Comparison of ENCODE assay signal across 8 mouse cellular contexts in the genomic region with DNA sequence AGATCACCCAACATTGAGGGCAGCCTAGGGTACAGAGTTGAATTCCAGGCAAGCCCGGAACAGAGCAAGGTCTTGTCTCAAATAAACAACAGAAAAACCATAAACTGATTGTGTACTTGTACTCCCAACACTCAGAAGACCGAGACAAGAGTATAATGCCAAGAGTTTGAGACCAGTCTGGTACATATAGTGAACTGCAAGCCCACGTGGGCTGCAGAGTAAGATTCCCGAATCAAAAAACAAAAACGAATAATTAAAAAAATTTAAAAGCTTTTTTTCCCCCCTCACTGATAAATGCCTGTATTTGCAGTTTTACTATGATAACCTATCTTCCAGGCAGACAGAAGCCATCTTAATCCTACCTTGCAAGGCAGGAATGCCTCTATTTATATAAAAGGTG. TPM values are rescaled to one million over a fixed set of nuclear protein-coding genes. Genes with fewer than 3 reads are reported as not detected.
DNase-seq lines count a peak whose midpoint lies in the region; ATAC-seq and TF ChIP-seq lines count a peak whose summit lies in the region.

No protein-coding gene starts in this region.

- no peak for TF ChIP-seq POLR2A in testis, adult 2 months (IDR thresholded peaks at IDR 0.05; ENCODE audit: control insufficient read depth, low read depth, low read length)
- TF ChIP-seq POLR2A in limb, embryonic 14.5 days (IDR thresholded peaks at IDR 0.05; ENCODE audit: borderline replicate concordance, extremely low read depth, insufficient read depth, insufficient read length): no peak

- TF ChIP-seq EP300 in stomach, postnatal 0 days (optimal IDR thresholded peaks at IDR 0.05): no peak

- H3K4me2 ChIP-seq in limb, embryonic 14.5 days (replicated peaks; ENCODE audit: low read depth, low read length, severe bottlenecking): peak overlapping the region; percentile 78
- peak overlapping the region; percentile 53 for H3K4me2 ChIP-seq in stomach, postnatal 0 days (replicated peaks; ENCODE audit: low read depth)

- H3K9ac ChIP-seq in limb, embryonic 14.5 days (ENCODE audit: low read depth, low read length, severe bottlenecking): peak overlapping the region; percentile 57
- peak overlapping the region; percentile 71 for H3K9ac ChIP-seq in stomach, postnatal 0 days (ENCODE audit: low read length)

- H3K27me3 ChIP-seq in testis, adult 2 months (ENCODE audit: control insufficient read depth, insufficient read depth, low read length): no peaks in the 10 kb centered on the region
- no peaks in the 10 kb centered on the region for H3K27me3 ChIP-seq in limb, embryonic 14.5 days (ENCODE audit: control insufficient read depth, insufficient read depth, low read length)
- no peaks in the 10 kb centered on the region for H3K27me3 ChIP-seq in stomach, postnatal 0 days (ENCODE audit: control insufficient read depth, insufficient read depth, low read length)

- peak overlapping the region; percentile 77 for H3K4me3 ChIP-seq in gastrocnemius, adult 2 months
- H3K4me3 ChIP-seq in testis, adult 2 months (ENCODE audit: control insufficient read depth, low read depth, low read length): peak overlapping the region; percentile 98; the same call in 1 of the 2 replicates
- H3K4me3 ChIP-seq in limb, embryonic 14.5 days (replicated peaks; ENCODE audit: low read length): peak overlapping the region; percentile 60
- peak overlapping the region; percentile 57 for H3K4me3 ChIP-seq in stomach, postnatal 0 days (ENCODE audit: low read depth, low read length)

- no peaks in the 10 kb centered on the region for H3K36me3 ChIP-seq in testis, adult 2 months (ENCODE audit: control insufficient read depth, insufficient read depth, low read length)
- H3K36me3 ChIP-seq in limb, embryonic 14.5 days (ENCODE audit: control insufficient read depth, insufficient read depth, low read length): peaks cover 3% of the 10 kb centered on the region; the same call in 1 of the 2 replicates
- H3K36me3 ChIP-seq in stomach, postnatal 0 days (ENCODE audit: control insufficient read depth, insufficient read depth, low read length): no peaks in the 10 kb centered on the region

- H3K9me3 ChIP-seq in limb, embryonic 14.5 days (ENCODE audit: control insufficient read depth, low read length): no peaks in the 10 kb centered on the region
- no peaks in the 10 kb centered on the region for H3K9me3 ChIP-seq in stomach, postnatal 0 days (ENCODE audit: control insufficient read depth, low read length)

- ATAC-seq in limb, embryonic 14.5 days (ENCODE audit: low FRiP score, low read depth): no peak
- no peak for ATAC-seq in stomach, postnatal 0 days (ENCODE audit: low FRiP score, low TSS enrichment)

- WGBS in limb, embryonic 14.5 days: 35% methylated on average over 5 of the region's 5 CpGs
- 17% methylated on average over 5 of the region's 5 CpGs for WGBS in stomach, postnatal 0 days

- H3K27ac ChIP-seq in gastrocnemius, adult 2 months: peak overlapping the region; percentile 85
- H3K27ac ChIP-seq in testis, adult 2 months (ENCODE audit: control insufficient read depth, insufficient read depth, low read depth, low read length): peak overlapping the region; percentile 97; the same call in 1 of the 2 replicates
- peak overlapping the region; percentile 79 for H3K27ac ChIP-seq in limb, embryonic 14.5 days (replicated peaks; ENCODE audit: low read depth, low read length)
- peak overlapping the region; percentile 93 for H3K27ac ChIP-seq in stomach, postnatal 0 days (replicated peaks)

- no peak for DNase-seq in gastrocnemius, adult 2 months
- no peak for DNase-seq in gastrocnemius, postnatal 25 days
- DNase-seq in testis, postnatal 14 days (ENCODE audit: low spot score): no peak
- DNase-seq in limb, embryonic 14.5 days (ENCODE audit: low spot score): no peak
- DNase-seq in stomach, postnatal 0 days (ENCODE audit: low spot score): no peak
- no peak for DNase-seq in ovary, postnatal 10 days (ENCODE audit: low spot score)
- DNase-seq in cerebellum, adult 11 months: no peak

- intact Hi-C loops in gastrocnemius, adult 2 months (cut with DNase I): loop anchor here (10.0 kb wide), 1 partner anchor 1052 kb away; no protein-coding TSS in a partner anchor

- no peak for TF ChIP-seq CTCF in gastrocnemius, adult 2 months (IDR thresholded peaks at IDR 0.05)
- TF ChIP-seq CTCF in testis, adult 2 months (IDR thresholded peaks at IDR 0.05; ENCODE audit: control insufficient read depth, insufficient read depth, insufficient replicate concordance, low read depth, low read length): no peak
- TF ChIP-seq CTCF in stomach, postnatal 0 days (IDR thresholded peaks at IDR 0.05; ENCODE audit: low read depth): no peak

- no peaks in the 10 kb centered on the region; the same call in 1 of the 2 replicates for H3K4me1 ChIP-seq in testis, adult 2 months (ENCODE audit: control insufficient read depth, insufficient read depth, low read length)
- 0 out of 2 replicates have a peak, but pooled peaks cover 5% of the 10 kb centered on the region for H3K4me1 ChIP-seq in limb, embryonic 14.5 days (ENCODE audit: control insufficient read depth, insufficient read depth, low read length)
- peaks cover 4% of the 10 kb centered on the region; the same call in 1 of the 2 replicates for H3K4me1 ChIP-seq in stomach, postnatal 0 days (replicated peaks; ENCODE audit: control insufficient read depth, insufficient read depth)

RNA-seq across cellular contexts. Expression of a gene that starts 7.4 kb away (rescaled TPM):
- 10 to 100 TPM; 22.9 to 23.8 TPM for total RNA-seq in gastrocnemius, adult 2 months (2021)
- total RNA-seq in gastrocnemius, postnatal 25 days (2021): 10 to 100 TPM; 18.4 to 19.1 TPM
- polyA plus RNA-seq in testis, adult 2 months (2012; rRNA removed): 4.7 and 5.7 TPM in 2 replicates
- polyA plus RNA-seq in limb, embryonic 14.5 days (2012; rRNA removed): 13.4 and 13.5 TPM in 2 replicates
- 45.4 and 53.5 TPM in 2 replicates for polyA plus RNA-seq in limb, embryonic 14.5 days (2014; fragmentation: Nextera tagmentation; extraction: Ambion mirVana)
- 18.8 and 23.1 TPM in 2 replicates for polyA plus RNA-seq in stomach, postnatal 0 days (2015; fragmentation: Nextera tagmentation; extraction: Ambion mirVana)

RNA-seq across cellular contexts. Expression of a gene that starts 7.7 kb away (rescaled TPM):
- total RNA-seq in gastrocnemius, adult 2 months (2021): 1 to 10 TPM; 2.8 to 3.9 TPM
- 1 to 10 TPM; 3.2 to 4.3 TPM for total RNA-seq in gastrocnemius, postnatal 25 days (2021)
- polyA plus RNA-seq in testis, adult 2 months (2012; rRNA removed): 10.3 and 11.0 TPM in 2 replicates
- 14.6 and 20.8 TPM in 2 replicates for polyA plus RNA-seq in limb, embryonic 14.5 days (2012; rRNA removed)
- 17.2 and 23.1 TPM in 2 replicates for polyA plus RNA-seq in limb, embryonic 14.5 days (2014; fragmentation: Nextera tagmentation; extraction: Ambion mirVana)
- polyA plus RNA-seq in stomach, postnatal 0 days (2015; fragmentation: Nextera tagmentation; extraction: Ambion mirVana): 9.2 and 11.0 TPM in 2 replicates
